Mouse (Mus musculus) kidney, adult 10 weeks (tissue): Measurements from ENCODE around the gene Txnrd1. TPM values are rescaled to one million over a fixed set of nuclear protein-coding genes. Genes with fewer than 3 reads are reported as not detected.

Source experiments
- polyA plus RNA-seq: library from polyadenylated mRNA; stranded (reverse); fragments of 350-450 nt; fragmentation: Illumina TruSeq; extraction: RNeasy Lipid Tissue Mini Kit (QIAGEN cat#74804); gene quantifications from one replicate; pipeline ENCODE4 v1.2.3, GENCODE M21; 2014; ENCODE audit warnings: low read depth, low replicate concordance

Gene Txnrd1
- 97.1 TPM for polyA plus RNA-seq

DNA sequence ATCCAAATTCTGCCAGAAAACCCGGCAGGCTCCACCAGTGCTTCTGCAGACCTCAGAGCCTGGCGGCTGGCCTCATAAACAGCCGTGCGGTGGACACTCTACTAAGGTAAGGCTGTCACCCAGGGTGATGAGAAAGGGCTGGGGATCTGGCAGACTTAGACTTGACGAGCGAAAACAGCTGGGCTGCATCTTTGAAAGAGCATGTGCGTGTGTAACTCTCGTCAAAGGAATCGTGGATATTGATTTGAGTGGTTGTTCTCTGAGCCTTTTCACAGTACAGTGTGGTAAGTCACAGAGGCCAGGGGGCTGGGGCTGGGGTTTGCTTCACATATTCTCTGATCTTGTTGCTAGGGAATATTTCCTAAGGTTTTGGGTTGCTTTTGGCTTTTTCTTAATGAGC is at the start of gene Txnrd1:
Gene Txnrd1 (plus strand): TSS at position 26 of the 400 bp plus-strand sequence.

DNA sequence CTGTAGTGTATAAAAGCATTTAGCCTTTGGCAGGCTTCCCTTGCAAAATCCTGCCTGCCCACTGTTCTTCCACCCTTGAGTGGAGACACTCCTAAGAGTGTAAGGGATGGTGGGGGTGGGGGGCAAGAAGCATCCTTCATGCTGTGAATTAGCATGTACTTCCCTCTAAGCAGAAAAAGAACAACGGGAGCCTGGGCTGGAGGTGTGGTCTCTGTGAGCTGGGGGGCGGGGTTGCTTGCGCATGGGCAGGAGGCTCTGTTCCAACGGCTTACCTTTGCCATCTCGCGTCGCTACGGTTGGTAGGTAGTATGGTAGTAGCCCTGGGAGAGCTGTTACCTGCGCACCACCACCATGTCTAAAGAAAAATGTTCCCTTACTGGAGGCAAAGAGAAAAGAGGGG is 32.6 kb downstream of the Txnrd1 start, which contains the start of gene Eid3:
Gene Eid3 (plus strand): TSS at position 271 of the 400 bp plus-strand sequence.

Other genes with a start within 250 kb of the Txnrd1 start
- gene 1190007I07Rik, start 210.7 kb upstream of the Txnrd1 start, polyA plus RNA-seq: 22.0 TPM
- 20.4 TPM for gene Tdg, start 204.1 kb upstream of the Txnrd1 start, polyA plus RNA-seq
- 0.77 TPM for gene Glt8d2, start 143.3 kb upstream of the Txnrd1 start, polyA plus RNA-seq
- gene Hcfc2, start 137.8 kb upstream of the Txnrd1 start, polyA plus RNA-seq: 56.4 TPM
- 28.6 TPM for gene Nfyb, start 69.8 kb upstream of the Txnrd1 start, polyA plus RNA-seq
- 0.49 TPM for gene Eid3, start 32.7 kb downstream of the Txnrd1 start, polyA plus RNA-seq
- 6.6 TPM for gene Chst11, start 151.5 kb downstream of the Txnrd1 start, polyA plus RNA-seq